Mouse (Mus musculus): ENCODE measurements at regions not wholly inside any gene's neighbourhood (a gene's known extent, or its start where the extent isn't known, plus 50 kb on each side); places are given as distances from the start of the nearest gene placed in this dataset.
A peak's percentile ranks its signal among the peaks of the same experiment; 100 is the strongest.
"Not testable (repeated sequence)": the region's sequence is repeated elsewhere in the genome, so short reads cannot be mapped to it uniquely, and the experiment has no call there.

GRCm38 (mm10) chr16:50783784-50784650, 193.1 kb upstream of the Ccdc54 start:
- Histone ChIP-seq H3K36me3 (ENCODE audit: control insufficient read depth, insufficient read depth, low read length) (no peaks in the 10 kb centered on the region), H3K9me3 (ENCODE audit: control insufficient read depth, low read length) (no peaks in the 10 kb centered on the region), H3K9ac (ENCODE audit: low read length) (no peak overlapping the region), H3K27ac (ENCODE audit: low read depth) (no peak overlapping the region), H3K4me3 (ENCODE audit: low read depth, low read length) (no peak overlapping the region), H3K4me2 (ENCODE audit: low read length) (no peak overlapping the region), H3K4me1 (replicated peaks; ENCODE audit: control insufficient read depth, insufficient read depth, low read length) (peaks cover 6% of the 10 kb centered on the region), H3K27me3 (replicated peaks; ENCODE audit: control insufficient read depth, insufficient read depth, low read length) (no peaks in the 10 kb centered on the region)
- DNase-seq (ENCODE audit: low spot score) (no peak), ATAC-seq (replicated peaks; ENCODE audit: low FRiP score, low TSS enrichment, low read depth) (no peak)
- 58% methylated on average over 20 of the region's 20 CpGs for WGBS

- H3K4me2 ChIP-seq (ENCODE audit: low read length), result no peak overlapping the region
- no peaks in the 10 kb centered on the region for H3K27me3 ChIP-seq (replicated peaks; ENCODE audit: control insufficient read depth, insufficient read depth, low read length)
- H3K9ac ChIP-seq (ENCODE audit: low read length), result no peak overlapping the region
- H3K36me3 ChIP-seq (ENCODE audit: control insufficient read depth, insufficient read depth, low read length), result no peaks in the 10 kb centered on the region
- H3K27ac ChIP-seq (ENCODE audit: low read depth), result no peak overlapping the region
- H3K4me3 ChIP-seq (ENCODE audit: low read depth, low read length), result no peak overlapping the region
- peaks cover 9% of the 10 kb centered on the region for H3K4me1 ChIP-seq (replicated peaks; ENCODE audit: control insufficient read depth, insufficient read depth, low read length)
- 53% methylated on average over 6 of the region's 6 CpGs for WGBS
- DNase-seq (ENCODE audit: low spot score), result no peak
- no peaks in the 10 kb centered on the region for H3K9me3 ChIP-seq (ENCODE audit: control insufficient read depth, low read length)
- no peak for ATAC-seq (replicated peaks; ENCODE audit: low FRiP score, low TSS enrichment, low read depth)
These were observed 192.3 kb upstream of the Ccdc54 start for GRCm38 (mm10) chr16:50783240-50783639.

DNA sequence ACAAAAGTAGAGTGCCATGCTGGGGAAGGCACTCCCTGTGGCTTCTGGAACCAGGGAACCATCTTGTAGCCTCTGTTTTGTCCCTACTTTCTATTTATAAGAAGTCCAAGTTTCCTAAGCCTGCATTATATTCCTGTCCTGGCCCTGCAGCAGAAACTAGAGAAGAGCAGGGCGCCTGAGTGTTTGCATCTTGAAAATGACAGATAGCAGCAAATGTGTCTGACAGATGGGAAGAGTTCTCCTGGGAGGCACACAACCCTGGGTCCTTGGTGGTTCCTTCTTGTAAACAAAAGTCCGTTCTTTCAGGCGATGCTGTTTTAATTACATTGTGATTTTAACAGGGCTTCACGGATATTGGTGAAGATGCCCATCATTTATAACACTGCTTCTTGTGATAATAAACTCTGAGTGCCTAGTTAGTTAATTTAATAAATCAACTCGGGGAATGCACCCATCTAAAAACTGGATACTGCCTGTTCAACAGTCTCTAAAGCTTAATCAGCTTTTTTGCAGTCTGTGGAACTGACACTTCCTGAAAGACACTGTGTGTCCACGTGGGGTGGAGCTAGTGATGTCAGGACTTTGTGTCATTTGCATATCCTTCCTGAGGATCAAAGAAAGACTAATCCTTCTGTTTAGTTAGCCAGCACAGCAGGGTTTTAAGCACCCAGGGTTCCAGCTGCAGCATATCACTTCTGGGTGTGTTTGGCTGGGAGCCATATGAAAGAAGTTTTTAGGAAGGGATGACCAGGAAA, 188.3 kb upstream of the Ccdc54 start:
- DNase-seq (ENCODE audit: low spot score), result no peak
- ATAC-seq (replicated peaks; ENCODE audit: low FRiP score, low TSS enrichment, low read depth), result no peak
- Histone ChIP-seq H3K27ac (ENCODE audit: low read depth) (no peak overlapping the region), H3K4me3 (ENCODE audit: low read depth, low read length) (no peak overlapping the region), H3K4me1 (replicated peaks; ENCODE audit: control insufficient read depth, insufficient read depth, low read length) (peaks cover 9% of the 10 kb centered on the region), H3K36me3 (ENCODE audit: control insufficient read depth, insufficient read depth, low read length) (no peaks in the 10 kb centered on the region), H3K4me2 (ENCODE audit: low read length) (peak overlapping the region; percentile 16; the same call in 1 of the 2 replicates), H3K27me3 (replicated peaks; ENCODE audit: control insufficient read depth, insufficient read depth, low read length) (no peaks in the 10 kb centered on the region), H3K9ac (ENCODE audit: low read length) (no peak overlapping the region), H3K9me3 (ENCODE audit: control insufficient read depth, low read length) (no peaks in the 10 kb centered on the region)
- WGBS, result 14% methylated on average over 6 of the region's 6 CpGs

DNA sequence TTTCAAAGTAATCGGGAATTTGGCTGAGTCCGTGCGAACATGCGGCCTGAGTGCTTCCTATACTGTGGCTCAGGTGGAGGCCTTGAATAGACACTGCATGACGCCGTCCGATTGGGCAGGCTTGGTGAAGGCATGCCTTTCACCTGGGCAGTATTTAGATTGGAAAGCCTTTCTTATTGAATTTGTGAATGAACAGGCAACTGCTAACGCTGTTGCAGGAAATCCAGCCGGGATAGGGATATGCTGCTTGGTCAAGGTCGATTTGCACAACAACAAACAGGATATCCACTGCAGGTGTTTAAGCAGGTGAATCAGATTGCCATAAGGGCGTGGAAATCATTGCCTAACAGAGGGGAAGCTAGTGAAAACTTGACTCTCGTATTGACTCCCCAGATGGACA, 183.7 kb upstream of the Ccdc54 start:
- not testable (repeated sequence) for H3K9ac ChIP-seq (ENCODE audit: low read length); H3K4me3 ChIP-seq (ENCODE audit: low read depth, low read length); H3K4me1 ChIP-seq (replicated peaks; ENCODE audit: control insufficient read depth, insufficient read depth, low read length); H3K27ac ChIP-seq (ENCODE audit: low read depth); H3K27me3 ChIP-seq (replicated peaks; ENCODE audit: control insufficient read depth, insufficient read depth, low read length); DNase-seq (ENCODE audit: low spot score); ATAC-seq (replicated peaks; ENCODE audit: low FRiP score, low TSS enrichment, low read depth); H3K36me3 ChIP-seq (ENCODE audit: control insufficient read depth, insufficient read depth, low read length); H3K4me2 ChIP-seq (ENCODE audit: low read length); H3K9me3 ChIP-seq (ENCODE audit: control insufficient read depth, low read length)
- WGBS, result 97% methylated on average over 12 of the region's 12 CpGs

GRCm38 (mm10) chr16:50766055-50766770, 175.3 kb upstream of the Ccdc54 start:
- DNase-seq (ENCODE audit: low spot score), result no peak
- ATAC-seq (replicated peaks; ENCODE audit: low FRiP score, low TSS enrichment, low read depth), result no peak
- Histone ChIP-seq H3K27ac (ENCODE audit: low read depth) (no peak overlapping the region), H3K4me3 (ENCODE audit: low read depth, low read length) (no peak overlapping the region), H3K4me2 (ENCODE audit: low read length) (no peak overlapping the region), H3K36me3 (ENCODE audit: control insufficient read depth, insufficient read depth, low read length) (no peaks in the 10 kb centered on the region), H3K27me3 (replicated peaks; ENCODE audit: control insufficient read depth, insufficient read depth, low read length) (no peaks in the 10 kb centered on the region), H3K9me3 (ENCODE audit: control insufficient read depth, low read length) (no peaks in the 10 kb centered on the region), H3K4me1 (replicated peaks; ENCODE audit: control insufficient read depth, insufficient read depth, low read length) (no peaks in the 10 kb centered on the region), H3K9ac (ENCODE audit: low read length) (no peak overlapping the region)
- 85% methylated on average over 11 of the region's 11 CpGs for WGBS

GRCm38 (mm10) chr16:50762096-50762495, 171.1 kb upstream of the Ccdc54 start:
- no peaks in the 10 kb centered on the region for H3K27me3 ChIP-seq (replicated peaks; ENCODE audit: control insufficient read depth, insufficient read depth, low read length)
- no peaks in the 10 kb centered on the region for H3K36me3 ChIP-seq (ENCODE audit: control insufficient read depth, insufficient read depth, low read length)
- H3K4me3 ChIP-seq (ENCODE audit: low read depth, low read length), result no peak overlapping the region
- H3K4me1 ChIP-seq (replicated peaks; ENCODE audit: control insufficient read depth, insufficient read depth, low read length), result no peaks in the 10 kb centered on the region
- no peaks in the 10 kb centered on the region for H3K9me3 ChIP-seq (ENCODE audit: control insufficient read depth, low read length)
- no peak overlapping the region for H3K27ac ChIP-seq (ENCODE audit: low read depth)
- 67% methylated on average over 3 of the region's 3 CpGs for WGBS
- H3K4me2 ChIP-seq (ENCODE audit: low read length), result no peak overlapping the region
- DNase-seq (ENCODE audit: low spot score), result no peak
- no peak overlapping the region for H3K9ac ChIP-seq (ENCODE audit: low read length)
- no peak for ATAC-seq (replicated peaks; ENCODE audit: low FRiP score, low TSS enrichment, low read depth)

DNA sequence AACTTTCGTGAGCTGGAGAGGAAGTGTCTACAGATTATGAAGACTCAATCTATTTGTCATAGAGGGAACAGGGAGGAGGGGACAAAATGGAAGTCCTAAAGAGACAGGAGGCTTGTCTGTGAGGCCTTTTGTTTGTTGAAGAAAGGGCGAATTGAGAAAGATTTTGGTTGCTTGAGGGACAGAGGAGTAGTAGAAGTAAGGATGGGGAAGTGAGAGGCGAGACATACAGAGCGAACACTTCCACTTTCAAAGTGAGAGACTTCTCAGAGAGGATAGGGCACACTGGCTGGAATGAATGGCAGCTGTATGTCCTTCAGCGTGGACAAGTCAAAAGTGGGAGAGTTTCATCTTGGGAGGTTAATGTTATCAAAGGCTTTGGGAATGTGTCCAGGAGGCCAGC, 169.0 kb upstream of the Ccdc54 start:
- H3K4me3 ChIP-seq (ENCODE audit: low read depth, low read length), result no peak overlapping the region
- no peaks in the 10 kb centered on the region for H3K27me3 ChIP-seq (replicated peaks; ENCODE audit: control insufficient read depth, insufficient read depth, low read length)
- ATAC-seq (replicated peaks; ENCODE audit: low FRiP score, low TSS enrichment, low read depth), result no peak
- no peak for DNase-seq (ENCODE audit: low spot score)
- H3K4me1 ChIP-seq (replicated peaks; ENCODE audit: control insufficient read depth, insufficient read depth, low read length), result no peaks in the 10 kb centered on the region
- H3K9ac ChIP-seq (ENCODE audit: low read length), result no peak overlapping the region
- no peak overlapping the region for H3K4me2 ChIP-seq (ENCODE audit: low read length)
- no peaks in the 10 kb centered on the region for H3K36me3 ChIP-seq (ENCODE audit: control insufficient read depth, insufficient read depth, low read length)
- no peak overlapping the region for H3K27ac ChIP-seq (ENCODE audit: low read depth)
- no peaks in the 10 kb centered on the region for H3K9me3 ChIP-seq (ENCODE audit: control insufficient read depth, low read length)
- 86% methylated on average over 5 of the region's 5 CpGs for WGBS

DNA sequence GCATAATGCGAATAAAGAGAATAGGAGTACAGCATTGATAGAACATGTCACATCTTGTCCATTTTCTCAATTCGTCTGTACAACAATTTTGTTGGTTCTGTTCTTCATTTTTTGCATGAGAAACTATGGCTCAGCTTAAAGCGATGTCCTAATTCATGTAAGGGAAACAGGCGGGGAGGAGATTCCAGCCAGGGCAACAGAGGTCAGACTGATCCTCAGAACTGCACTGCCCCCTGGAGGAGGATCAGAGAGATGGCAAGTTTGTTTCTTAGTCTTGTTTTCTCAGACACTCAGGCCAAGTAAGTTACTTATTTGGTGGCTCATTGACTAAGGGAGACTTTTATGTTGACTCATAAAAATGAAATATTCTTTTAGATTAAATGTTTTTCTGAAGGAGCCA, 165.7 kb upstream of the Ccdc54 start:
- Histone ChIP-seq H3K4me3 (ENCODE audit: low read depth, low read length) (no peak overlapping the region), H3K4me1 (replicated peaks; ENCODE audit: control insufficient read depth, insufficient read depth, low read length) (peaks cover 16% of the 10 kb centered on the region; the same call in 1 of the 2 replicates), H3K9me3 (ENCODE audit: control insufficient read depth, low read length) (no peaks in the 10 kb centered on the region), H3K27ac (ENCODE audit: low read depth) (no peak overlapping the region), H3K27me3 (replicated peaks; ENCODE audit: control insufficient read depth, insufficient read depth, low read length) (no peaks in the 10 kb centered on the region), H3K9ac (ENCODE audit: low read length) (no peak overlapping the region), H3K4me2 (ENCODE audit: low read length) (no peak overlapping the region), H3K36me3 (ENCODE audit: control insufficient read depth, insufficient read depth, low read length) (no peaks in the 10 kb centered on the region)
- ATAC-seq (replicated peaks; ENCODE audit: low FRiP score, low TSS enrichment, low read depth), result no peak
- WGBS, result 56% methylated on average over 4 of the region's 4 CpGs
- no peak for DNase-seq (ENCODE audit: low spot score)

All from intestine, embryonic 14.5 days (tissue).